Mouse (Mus musculus) erythroblast, adult 5-6 weeks (primary cell): ENCODE measurements around the gene Tsku. TPM values are rescaled to one million over a fixed set of nuclear protein-coding genes. Genes with fewer than 3 reads are reported as not detected.

Experiments used
- ATAC-seq: replicated peaks from 2 replicates; pipeline ENCODE4 v1.8.0; 2016; ENCODE audit warnings: moderate number of reproducible peaks, mild to moderate bottlenecking, moderate TSS enrichment, inconsistent platforms; ENCODE audit not compliant: poor library complexity, low FRiP score, severe bottlenecking
- total RNA-seq, 2 experiments: library from RNA; stranded (forward) in 1 of 2; stranded (reverse) in 1 of 2; fragments of 150-400 nt in 1 of 2; fragments of 200-764, 138-1000 nt in 1 of 2; gene quantifications; 2 replicates each; pipeline versions ENCODE4 v1.2.3 to v1.2.4; 2015 to 2017; ENCODE audit warnings: low replicate concordance in 2 of 2

Gene Tsku
- total RNA-seq (2015; ENCODE audit: low replicate concordance) (not detected in 2 replicates), total RNA-seq (2017; ENCODE audit: low replicate concordance) (1.1 TPM in 1 of 2 replicates, not detected in the other)

- no peak for ATAC-seq
Measured at GRCm38 (mm10) chr7:98361063-98361652, at the start of gene Tsku. Gene Tsku (minus strand): TSS chr7:98361328.

- ATAC-seq = no peak
Measured at GRCm38 (mm10) chr7:98407615-98408014, 46.5 kb upstream of the Tsku start.

GRCm38 (mm10) chr7:98403996-98404395, 42.9 kb upstream of the Tsku start:
- no peak for ATAC-seq

- ATAC-seq = no peak
Measured at GRCm38 (mm10) chr7:98402582-98403574, 41.8 kb upstream of the Tsku start.

GRCm38 (mm10) chr7:98392466-98393201, 31.5 kb upstream of the Tsku start:
- ATAC-seq = no peak; the same call in 1 of the 2 replicates

GRCm38 (mm10) chr7:98391351-98391936, 30.3 kb upstream of the Tsku start:
- no peak for ATAC-seq

- no peak for ATAC-seq
Measured at GRCm38 (mm10) chr7:98390486-98390885, 29.4 kb upstream of the Tsku start.

- no peak for ATAC-seq
Measured at GRCm38 (mm10) chr7:98389656-98390055, 28.5 kb upstream of the Tsku start.

- ATAC-seq = no peak
Measured at GRCm38 (mm10) chr7:98388881-98389501, 27.9 kb upstream of the Tsku start.

- ATAC-seq = no peak
Measured at GRCm38 (mm10) chr7:98387201-98387600, 26.1 kb upstream of the Tsku start.

GRCm38 (mm10) chr7:98385168-98385567, 24.0 kb upstream of the Tsku start:
- no peak for ATAC-seq

- no peak for ATAC-seq
Measured at GRCm38 (mm10) chr7:98383337-98383736, 22.2 kb upstream of the Tsku start.

- ATAC-seq = no peak
Measured at GRCm38 (mm10) chr7:98382784-98383183, 21.7 kb upstream of the Tsku start.

GRCm38 (mm10) chr7:98380224-98380925, 19.2 kb upstream of the Tsku start:
- no peak for ATAC-seq

- no peak for ATAC-seq
Measured at GRCm38 (mm10) chr7:98379232-98379631, 18.1 kb upstream of the Tsku start.

GRCm38 (mm10) chr7:98377257-98377656, 16.1 kb upstream of the Tsku start:
- ATAC-seq = no peak

- no peak for ATAC-seq
Measured at GRCm38 (mm10) chr7:98371161-98371560, 10.0 kb upstream of the Tsku start.

- no peak for ATAC-seq
Measured at GRCm38 (mm10) chr7:98369762-98370369, 8.7 kb upstream of the Tsku start.
